Mouse (Mus musculus) central nervous system, embryonic 18 days (tissue): ENCODE results near the gene Figla. TPM values are rescaled to one million over a fixed set of nuclear protein-coding genes. Genes with fewer than 3 reads are reported as not detected.

Source experiments
- polyA plus RNA-seq: library from polyadenylated mRNA; depleted of rRNA; stranded (reverse); fragments of >200 nt; gene quantifications from 2 replicates; pipeline ENCODE4 v1.2.3, GENCODE M21; 2012; rRNA removed

Figla gene
- polyA plus RNA-seq, result not detected in 2 replicates

DNA sequence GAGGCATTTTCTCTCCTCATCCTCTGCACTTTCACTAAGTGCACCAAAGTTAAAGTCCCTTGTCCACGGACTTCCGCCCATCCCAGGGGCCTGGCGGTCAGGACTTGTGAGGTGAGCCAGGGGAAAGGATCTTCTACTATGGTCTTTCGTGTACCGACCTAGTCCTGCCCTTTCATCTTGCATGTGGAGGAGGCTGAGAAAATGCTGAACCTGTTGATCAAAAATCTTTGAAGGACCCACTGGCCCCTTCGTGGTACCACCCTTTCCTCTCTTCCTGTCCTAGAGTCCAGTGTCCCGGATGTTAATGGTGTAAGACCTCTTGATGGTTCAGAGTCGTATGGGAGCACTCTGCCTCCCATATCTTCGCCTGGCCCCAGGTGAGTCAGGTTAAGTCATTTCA, at the start of gene Figla:
TSS of gene Figla (plus strand) at position 301 of the 400 bp plus-strand sequence.

GRCm38 (mm10) chr6:86028601-86029322, 12.8 kb downstream of the Figla start, which contains the start of gene Add2:
Add2 (plus strand) TSS chr6:86028681.

Other genes starting within 250 kb of the Figla start
- 0.04 and 0.06 TPM in 2 replicates for gene Nat8f6, start 195.2 kb upstream of the Figla start, polyA plus RNA-seq
- gene Nat8f5, start 195.2 kb upstream of the Figla start, polyA plus RNA-seq, result 0.16 and 0.24 TPM in 2 replicates
- gene Nat8, start 184.1 kb upstream of the Figla start, polyA plus RNA-seq, result 0.13 and 0.18 TPM in 2 replicates
- 0.05 and 0.06 TPM in 2 replicates for gene Nat8f2, start 147.0 kb upstream of the Figla start, polyA plus RNA-seq
- 4.4 TPM in 2 replicates for gene Nat8f4, start 111.3 kb upstream of the Figla start, polyA plus RNA-seq
- gene Tprkb, start 104.3 kb upstream of the Figla start, polyA plus RNA-seq, result 50.4 and 53.6 TPM in 2 replicates
- gene Nat8f1, start 100.5 kb upstream of the Figla start, polyA plus RNA-seq, result 15.6 and 18.2 TPM in 2 replicates
- 164 and 182 TPM in 2 replicates for gene Dusp11, start 54.5 kb upstream of the Figla start, polyA plus RNA-seq
- 187 and 210 TPM in 2 replicates for gene Add2, start 12.5 kb downstream of the Figla start, polyA plus RNA-seq
- gene Tgfa, start 179.1 kb downstream of the Figla start, polyA plus RNA-seq, result 17.9 and 23.3 TPM in 2 replicates